Mouse (Mus musculus) kidney, postnatal 0 days (tissue): ENCODE results near the gene Gm9944. TPM values are rescaled to one million over a fixed set of nuclear protein-coding genes. Genes with fewer than 3 reads are reported as not detected.

Source experiments
- ATAC-seq: fragments of 200-750 bp; cut with Nextera tagmentation; replicated peaks from 2 replicates; pipeline ENCODE4 v1.8.0; 2017; ENCODE audit warnings: low read depth, moderate number of reproducible peaks, moderate TSS enrichment, moderate library complexity; ENCODE audit not compliant: low FRiP score
- DNase-seq: peaks from one replicate; pipeline ENCODE4 v3.0.0-alpha.2; 2016; ENCODE audit warnings: low spot score
- H3K27ac ChIP-seq: fragments of 300-500 bp; sonication (generic); 2 replicates; pipeline ENCODE4 v1.5.1; 2014; ENCODE audit warnings: mild to moderate bottlenecking
- H3K27me3 ChIP-seq: fragments of 300-500 bp; sonication (generic); 2 replicates; pipeline ENCODE4 v1.6.1; 2014; ENCODE audit warnings: low read length, mixed read lengths; ENCODE audit not compliant: insufficient read depth
- H3K36me3 ChIP-seq: fragments of 300-500 bp; sonication (generic); 2 replicates; pipeline ENCODE4 v1.6.1; 2014; ENCODE audit warnings: low read length, mixed read lengths; ENCODE audit not compliant: insufficient read depth
- H3K4me1 ChIP-seq: fragments of 300-500 bp; sonication (generic); replicated peaks from 2 replicates; pipeline ENCODE4 v1.6.1; 2014; ENCODE audit warnings: antibody characterized with exemption, low read length, mixed read lengths; ENCODE audit not compliant: insufficient read depth
- H3K4me2 ChIP-seq: fragments of 300-500 bp; sonication (generic); 2 replicates; pipeline ENCODE4 v1.6.1; 2014; ENCODE audit warnings: mild to moderate bottlenecking, low read length, moderate library complexity, mixed read lengths
- H3K4me3 ChIP-seq: fragments of 300-500 bp; sonication (generic); replicated peaks from 2 replicates; pipeline ENCODE4 v1.5.1; 2014; ENCODE audit warnings: low read depth, low read length
- H3K9ac ChIP-seq: fragments of 300-500 bp; sonication (generic); 2 replicates; pipeline ENCODE4 v1.6.1; 2014; ENCODE audit warnings: low read depth, low read length
- H3K9me3 ChIP-seq: fragments of 300-500 bp; sonication (generic); replicated peaks from 2 replicates; pipeline ENCODE4 v1.6.1; 2016; ENCODE audit warnings: low read length, inconsistent platforms, mixed read lengths
- CTCF ChIP-seq: IDR thresholded peaks from 2 replicates; pipeline ENCODE4 v1.5.1; 2016; ENCODE audit warnings: antibody characterized with exemption, low read depth, mild to moderate bottlenecking, moderate library complexity
- WGBS: fragments of 180-500 bp; shearing (Covaris S2); extraction: QIAGEN DNeasy Blood & Tissue Kit; methylation state at CpG from one replicate; pipeline ENCODE4 v1.1.7; 2014; 5-methylcytosine and 5-hydroxymethylcytosine counted together
- polyA plus RNA-seq: library from polyadenylated mRNA; unstranded; fragments of >200 nt; fragmentation: Nextera tagmentation; extraction: Ambion mirVana; gene quantifications from 2 replicates; pipeline ENCODE4 v1.2.1, GENCODE M21; 2015

Gm9944 gene
- not detected in 2 replicates for polyA plus RNA-seq

GRCm38 (mm10) chr4:144453217-144453616, at the start of gene Gm9944:
Gene Gm9944, minus strand, starts transcription at chr4:144453317.
- Histone ChIP-seq H3K27ac (no peak within 1 kb of the TSS), H3K9ac (no peak within 1 kb of the TSS), H3K4me2 (no peak within 1 kb of the TSS), H3K4me3 (no peak within 1 kb of the TSS), H3K27me3 (no peaks in the 10 kb centered on the region; the same call in 1 of the 2 replicates), H3K4me1 (no peaks in the 10 kb centered on the region), H3K36me3 (no peaks in the 10 kb centered on the region), H3K9me3 (no peaks in the 10 kb centered on the region)
- no peak for TF ChIP-seq CTCF
- ATAC-seq (no peak), DNase-seq (no peak)
- 66% methylated on average over 2 of the region's 2 CpGs for WGBS

- Histone ChIP-seq H3K4me2 (no peak overlapping the region), H3K9me3 (no peaks in the 10 kb centered on the region)
Observed at GRCm38 (mm10) chr4:144493331-144493730, 40.2 kb upstream of the Gm9944 start.

GRCm38 (mm10) chr4:144468091-144468490, 15.0 kb upstream of the Gm9944 start:
- H3K27me3 ChIP-seq = no peaks in the 10 kb centered on the region

More at GRCm38 (mm10) chr4:144493331-144493730, 40.2 kb upstream of the Gm9944 start:
- H3K4me3 ChIP-seq = no peak overlapping the region
- no peak overlapping the region for H3K9ac ChIP-seq
- H3K27me3 ChIP-seq = no peaks in the 10 kb centered on the region
- ATAC-seq (no peak), DNase-seq (no peak)
- no peak overlapping the region for H3K27ac ChIP-seq
- no peaks in the 10 kb centered on the region for H3K36me3 ChIP-seq
- H3K4me1 ChIP-seq = no peaks in the 10 kb centered on the region
- no peak for TF ChIP-seq CTCF

DNA sequence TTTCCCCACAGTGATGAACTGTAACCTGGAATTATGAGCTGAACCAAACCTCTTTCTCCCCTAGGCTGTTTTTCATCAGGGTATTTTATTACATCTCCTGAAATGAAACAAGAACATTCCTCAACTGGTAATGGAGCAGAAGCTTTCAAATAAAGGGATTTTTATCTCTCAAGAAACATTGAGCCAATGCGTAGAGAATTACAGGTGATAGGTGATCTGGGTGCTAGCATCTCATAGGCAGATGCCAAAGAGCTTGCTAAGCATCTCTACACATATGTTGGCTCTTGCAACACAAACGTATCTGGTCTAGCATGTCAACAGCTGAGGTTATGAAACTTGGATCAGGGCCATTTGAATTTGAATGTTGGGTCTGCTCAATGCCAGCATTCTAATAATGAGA, 12.1 kb upstream of the Gm9944 start:
- no peaks in the 10 kb centered on the region for H3K27me3 ChIP-seq
- no peak for TF ChIP-seq CTCF
- no peak overlapping the region for H3K9ac ChIP-seq
- no peaks in the 10 kb centered on the region for H3K9me3 ChIP-seq
- WGBS = 69% methylated on average over 2 of the region's 2 CpGs
- H3K4me1 ChIP-seq = no peaks in the 10 kb centered on the region
- no peak overlapping the region for H3K4me2 ChIP-seq
- H3K36me3 ChIP-seq = no peaks in the 10 kb centered on the region
- DNase-seq = no peak
- no peak overlapping the region for H3K4me3 ChIP-seq
- H3K27ac ChIP-seq = no peak overlapping the region
- ATAC-seq = no peak

More at GRCm38 (mm10) chr4:144468091-144468490, 15.0 kb upstream of the Gm9944 start:
- Histone ChIP-seq H3K9ac (no peak overlapping the region), H3K36me3 (no peaks in the 10 kb centered on the region), H3K4me2 (no peak overlapping the region), H3K27ac (no peak overlapping the region), H3K4me1 (no peaks in the 10 kb centered on the region), H3K9me3 (no peaks in the 10 kb centered on the region), H3K4me3 (no peak overlapping the region)
- TF ChIP-seq CTCF = no peak
- no peak for ATAC-seq
- DNase-seq = no peak
- 75% methylated on average over 1 of the region's 1 CpGs for WGBS

- H3K27ac ChIP-seq = no peak within 1 kb of the TSS
- H3K9ac ChIP-seq = no peak within 1 kb of the TSS
- H3K9me3 ChIP-seq = no peaks in the 10 kb centered on the region
- TF ChIP-seq CTCF = no peak
- ATAC-seq (no peak), DNase-seq (no peak)
- no peak within 1 kb of the TSS for H3K4me3 ChIP-seq
- H3K27me3 ChIP-seq = no peaks in the 10 kb centered on the region
- 76% methylated on average over 3 of the region's 3 CpGs for WGBS
- H3K4me2 ChIP-seq = no peak within 1 kb of the TSS
- no peaks in the 10 kb centered on the region for H3K4me1 ChIP-seq
- H3K36me3 ChIP-seq = no peaks in the 10 kb centered on the region
Observed at GRCm38 (mm10) chr4:144463656-144464055, 10.5 kb upstream of the Gm9944 start, which contains the start of gene Aadacl3. Gene Aadacl3, minus strand, starts transcription at chr4:144463756.

- ATAC-seq (no peak), DNase-seq (no peak)
- H3K4me2 ChIP-seq = no peak overlapping the region
- H3K36me3 ChIP-seq = no peaks in the 10 kb centered on the region
- no peaks in the 10 kb centered on the region for H3K4me1 ChIP-seq
- WGBS = 59% methylated on average over 2 of the region's 2 CpGs
- H3K27ac ChIP-seq = no peak overlapping the region
- no peak for TF ChIP-seq CTCF
- H3K4me3 ChIP-seq = no peak overlapping the region
- no peak overlapping the region for H3K9ac ChIP-seq
- no peaks in the 10 kb centered on the region for H3K9me3 ChIP-seq
- no peaks in the 10 kb centered on the region for H3K27me3 ChIP-seq
Observed at GRCm38 (mm10) chr4:144448546-144448945, 4.6 kb downstream of the Gm9944 start.

GRCm38 (mm10) chr4:144441582-144441981, 11.5 kb downstream of the Gm9944 start:
- H3K4me1 ChIP-seq = no peaks in the 10 kb centered on the region
- no peaks in the 10 kb centered on the region for H3K9me3 ChIP-seq
- DNase-seq (no peak), ATAC-seq (no peak)
- TF ChIP-seq CTCF = no peak
- no peak overlapping the region for H3K4me2 ChIP-seq
- H3K4me3 ChIP-seq = no peak overlapping the region
- WGBS = 74% methylated on average over 1 of the region's 1 CpGs
- H3K9ac ChIP-seq = no peak overlapping the region
- no peaks in the 10 kb centered on the region for H3K27me3 ChIP-seq
- no peak overlapping the region for H3K27ac ChIP-seq
- no peaks in the 10 kb centered on the region for H3K36me3 ChIP-seq
